Mouse (Mus musculus): ENCODE measurements around the gene Gm36864. TPM values are rescaled to one million over a fixed set of nuclear protein-coding genes. Genes with fewer than 3 reads are reported as not detected.
"Not testable (repeated sequence)": the region's sequence is repeated elsewhere in the genome, so short reads cannot be mapped to it uniquely, and the experiment has no call there.

Gm36864 gene
- not detected in 2 replicates for polyA plus RNA-seq (2011; ENCODE audit: insufficient read length, low read depth, missing spikeins)

DNA sequence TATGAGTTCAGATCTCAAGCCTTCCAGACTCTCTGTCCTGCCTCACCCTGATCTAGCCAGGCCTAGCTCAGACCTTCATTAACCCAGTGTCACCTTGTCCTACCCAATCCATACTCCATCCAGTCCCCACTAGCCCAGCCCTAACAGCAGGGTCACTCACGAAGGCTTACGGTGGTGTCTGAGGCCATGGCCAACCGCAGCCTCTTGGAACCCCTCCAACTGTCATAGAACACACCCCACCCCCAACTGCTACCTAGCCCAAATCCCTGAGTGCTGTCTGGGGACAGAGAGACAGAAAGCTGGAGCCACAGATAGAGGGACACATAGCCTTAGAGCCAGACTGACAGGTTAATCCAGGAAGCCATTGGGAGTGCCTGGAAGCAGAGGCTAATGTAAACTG lies at the start of gene Gm36864:
Gm36864 (plus strand) TSS at position 269 of the 400 bp plus-strand sequence.
- no peak for TF ChIP-seq POLR2A (IDR thresholded peaks at IDR 0.05; ENCODE audit: low read depth, low read length)
- no peak for TF ChIP-seq CTCF (IDR thresholded peaks at IDR 0.05; ENCODE audit: borderline replicate concordance, insufficient read depth, low read length)
- Histone ChIP-seq H3K27ac (ENCODE audit: insufficient read depth, low read length) (no peak within 1 kb of the TSS), H3K4me3 (ENCODE audit: insufficient read depth, low read length) (no peak within 1 kb of the TSS), H3K4me1 (ENCODE audit: control insufficient read depth, insufficient read depth, low read length) (no peaks in the 10 kb centered on the region)

DNA sequence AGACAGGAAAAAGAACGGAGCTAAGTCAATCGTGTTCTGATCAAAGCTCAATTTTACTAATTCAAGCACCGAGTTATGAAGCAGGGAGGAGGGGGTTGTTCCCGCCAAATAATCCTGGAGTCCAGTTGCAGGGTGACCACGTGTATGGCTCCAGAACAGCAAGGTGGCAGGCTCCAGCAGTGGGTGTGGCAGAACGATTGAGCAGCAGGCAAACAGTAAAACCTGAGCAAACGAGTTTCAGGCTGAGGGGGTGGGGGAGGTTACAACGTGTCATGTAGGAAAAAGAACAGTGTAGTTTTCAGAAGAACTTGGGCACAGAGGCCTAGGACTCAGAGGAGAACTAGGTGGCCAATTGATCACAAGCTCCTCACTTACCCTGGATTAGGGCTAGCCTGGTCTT lies 49.5 kb upstream of the Gm36864 start:
- H3K27ac ChIP-seq (ENCODE audit: insufficient read depth, low read length); H3K4me3 ChIP-seq (ENCODE audit: insufficient read depth, low read length); H3K4me1 ChIP-seq (ENCODE audit: control insufficient read depth, insufficient read depth, low read length): not testable (repeated sequence)

DNA sequence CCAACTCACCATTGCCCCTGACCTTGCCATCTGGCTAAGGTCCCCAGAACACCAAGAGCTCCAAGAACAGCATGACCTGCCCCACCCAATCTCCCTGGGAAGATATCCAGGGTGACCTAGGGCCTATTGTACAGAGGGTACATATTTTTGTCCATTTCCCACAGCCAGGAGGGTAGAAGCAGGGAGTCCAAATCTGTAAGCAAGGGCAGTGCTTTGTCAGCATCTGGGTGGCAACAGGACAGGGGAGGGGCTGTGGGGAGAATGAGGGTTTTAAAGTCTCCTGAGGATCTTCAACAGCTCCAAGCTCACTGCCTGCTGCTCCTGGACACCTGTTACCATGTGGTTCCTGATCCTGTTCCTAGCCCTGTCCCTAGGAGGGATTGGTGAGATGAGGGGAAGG lies 48.0 kb upstream of the Gm36864 start, which contains the start of gene Klk1b24:
Klk1b24 (plus strand) TSS at position 301 of the 400 bp plus-strand sequence.
- not testable (repeated sequence) for H3K4me3 ChIP-seq (ENCODE audit: insufficient read depth, low read length); H3K27ac ChIP-seq (ENCODE audit: insufficient read depth, low read length); H3K4me1 ChIP-seq (ENCODE audit: control insufficient read depth, insufficient read depth, low read length)

DNA sequence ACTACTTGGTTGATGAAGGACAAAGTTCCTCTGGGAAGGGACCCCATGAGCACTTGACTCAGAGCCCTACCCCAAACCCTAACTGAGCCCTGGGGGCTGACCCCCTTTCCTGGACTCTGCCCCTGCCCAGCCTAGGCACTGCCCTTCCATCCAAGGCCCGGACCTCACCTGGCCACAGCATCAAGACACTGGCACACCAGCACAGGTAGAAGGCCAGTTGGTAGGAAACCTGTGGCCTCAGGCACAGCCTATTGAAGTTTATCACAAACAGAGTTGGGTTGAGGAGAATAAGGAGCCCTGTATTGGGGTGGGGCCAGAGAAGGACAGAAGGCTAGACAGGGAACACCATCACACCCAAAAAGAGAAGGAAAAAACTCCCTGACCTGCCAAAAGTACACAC lies 42.5 kb upstream of the Gm36864 start:
- H3K4me1 ChIP-seq (ENCODE audit: control insufficient read depth, insufficient read depth, low read length); H3K27ac ChIP-seq (ENCODE audit: insufficient read depth, low read length); H3K4me3 ChIP-seq (ENCODE audit: insufficient read depth, low read length): not testable (repeated sequence)

DNA sequence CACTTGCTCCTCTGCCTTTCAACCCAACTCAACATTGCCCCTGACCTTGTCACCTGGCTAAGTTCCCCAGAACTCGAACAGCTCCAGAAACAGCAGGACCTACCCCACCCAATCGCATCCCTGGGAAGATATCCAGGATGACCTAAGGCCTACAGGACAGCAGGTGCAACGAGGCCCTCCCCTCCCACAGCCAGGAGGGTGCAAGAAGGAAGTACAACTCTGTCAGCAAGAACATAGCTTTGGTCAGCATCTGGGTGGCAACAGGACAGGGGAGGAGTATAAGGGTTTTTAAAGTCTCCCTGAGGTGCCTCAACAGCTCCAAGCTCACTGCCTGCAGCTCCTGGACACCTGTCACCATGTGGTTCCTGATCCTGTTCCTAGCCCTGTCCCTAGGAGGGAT lies 38.1 kb upstream of the Gm36864 start, which contains the start of gene Klk1b3:
Klk1b3 (plus strand) TSS at position 301 of the 400 bp plus-strand sequence.
- H3K4me1 ChIP-seq (ENCODE audit: control insufficient read depth, insufficient read depth, low read length) = no peaks in the 10 kb centered on the region
- no peak within 1 kb of the TSS for H3K27ac ChIP-seq (ENCODE audit: insufficient read depth, low read length)
- TF ChIP-seq CTCF (IDR thresholded peaks at IDR 0.05; ENCODE audit: borderline replicate concordance, insufficient read depth, low read length) (no peak), POLR2A (IDR thresholded peaks at IDR 0.05; ENCODE audit: low read depth, low read length) (no peak)
- no peak within 1 kb of the TSS for H3K4me3 ChIP-seq (ENCODE audit: insufficient read depth, low read length)

DNA sequence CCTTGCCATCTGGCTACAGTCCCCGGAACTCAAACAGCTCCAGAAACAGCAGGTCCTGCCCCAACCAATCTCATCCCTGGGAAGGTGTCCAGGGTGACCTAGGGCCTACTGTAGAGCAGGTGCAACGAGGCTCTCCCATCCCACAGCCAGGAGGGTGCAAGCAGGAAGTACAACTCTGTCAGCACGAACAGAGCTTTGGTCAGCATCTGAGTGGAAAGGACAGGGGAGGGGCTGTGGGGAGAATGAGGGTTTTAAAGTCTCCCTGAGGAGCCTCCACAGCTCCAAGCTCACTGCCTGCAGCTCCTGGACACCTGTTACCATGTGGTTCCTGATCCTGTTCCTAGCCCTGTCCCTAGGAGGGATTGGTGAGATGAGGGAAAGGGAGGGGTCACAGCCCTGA lies 28.8 kb upstream of the Gm36864 start, which contains the start of gene Klk1b4:
Klk1b4 (plus strand) TSS at position 301 of the 400 bp plus-strand sequence.
- H3K4me3 ChIP-seq (ENCODE audit: insufficient read depth, low read length); H3K27ac ChIP-seq (ENCODE audit: insufficient read depth, low read length); H3K4me1 ChIP-seq (ENCODE audit: control insufficient read depth, insufficient read depth, low read length): not testable (repeated sequence)

DNA sequence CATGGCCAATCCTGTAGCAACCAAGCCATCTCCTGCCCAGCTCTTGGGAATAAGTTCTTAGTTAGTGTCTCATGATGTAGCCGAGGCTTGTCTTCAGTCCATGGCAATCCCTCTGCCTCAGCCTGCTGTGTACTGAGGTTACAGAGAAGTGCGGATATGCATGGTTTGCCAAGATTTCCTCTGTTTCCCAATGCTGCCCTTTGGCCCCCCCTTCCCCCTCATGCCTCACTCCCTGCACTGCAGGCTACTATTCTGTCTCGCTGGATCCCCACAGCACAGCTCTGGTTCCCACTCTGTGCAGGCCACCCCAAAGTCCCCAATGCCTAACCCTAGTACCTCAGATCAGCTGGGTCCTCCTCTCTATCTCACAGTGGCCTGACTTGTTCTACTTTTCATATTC lies 27.7 kb upstream of the Gm36864 start:
- Histone ChIP-seq H3K4me1 (ENCODE audit: control insufficient read depth, insufficient read depth, low read length) (no peaks in the 10 kb centered on the region), H3K27ac (ENCODE audit: insufficient read depth, low read length) (no peak overlapping the region), H3K4me3 (ENCODE audit: insufficient read depth, low read length) (no peak overlapping the region)
- no peak for TF ChIP-seq POLR2A (IDR thresholded peaks at IDR 0.05; ENCODE audit: low read depth, low read length)
- no peak for TF ChIP-seq CTCF (IDR thresholded peaks at IDR 0.05; ENCODE audit: borderline replicate concordance, insufficient read depth, low read length)

DNA sequence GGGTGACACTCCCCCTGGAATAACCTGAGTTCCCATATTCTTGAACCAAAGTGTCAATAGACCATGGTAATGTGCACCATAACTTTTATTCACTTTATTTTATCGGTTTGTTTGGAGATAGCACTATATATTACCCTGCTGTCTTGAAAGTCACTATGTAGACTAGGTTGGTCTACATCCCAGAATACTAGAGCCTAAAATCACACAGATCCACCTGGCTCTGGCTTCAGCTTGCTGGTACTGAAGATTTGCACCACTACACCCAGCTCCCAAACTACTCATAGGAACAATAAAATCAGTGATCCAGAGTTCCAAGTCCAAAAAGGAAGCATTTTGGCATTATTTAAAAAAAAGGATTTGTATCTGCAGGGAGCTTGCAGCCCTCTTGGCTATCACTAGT lies 20.3 kb upstream of the Gm36864 start, which contains the start of gene Klk1b5:
Klk1b5 (plus strand) TSS at position 301 of the 400 bp plus-strand sequence.
- TF ChIP-seq POLR2A (IDR thresholded peaks at IDR 0.05; ENCODE audit: low read depth, low read length) (no peak), CTCF (IDR thresholded peaks at IDR 0.05; ENCODE audit: borderline replicate concordance, insufficient read depth, low read length) (no peak)
- H3K4me1 ChIP-seq (ENCODE audit: control insufficient read depth, insufficient read depth, low read length) = no peaks in the 10 kb centered on the region
- no peak within 1 kb of the TSS for H3K4me3 ChIP-seq (ENCODE audit: insufficient read depth, low read length)
- H3K27ac ChIP-seq (ENCODE audit: insufficient read depth, low read length) = no peak within 1 kb of the TSS

DNA sequence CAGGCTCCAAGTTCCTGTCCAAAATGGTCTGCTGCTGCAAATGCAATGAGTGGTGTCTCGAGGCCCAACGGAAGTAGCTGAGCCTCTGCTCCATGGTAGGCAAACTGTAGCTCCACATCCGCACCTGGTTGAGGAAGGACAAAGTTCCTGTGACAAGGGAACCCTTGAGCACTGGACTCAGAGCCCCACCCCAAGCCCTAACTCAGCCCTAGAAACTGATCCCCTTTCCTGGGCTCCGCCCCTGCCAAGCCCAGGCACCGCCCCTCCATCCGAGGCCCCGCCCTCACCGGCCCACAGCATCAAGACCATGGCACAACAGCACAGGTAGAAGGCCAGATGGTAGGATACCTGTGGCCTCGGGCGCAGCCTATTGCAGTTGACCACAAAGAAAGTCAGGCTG lies 14.4 kb upstream of the Gm36864 start:
- H3K27ac ChIP-seq (ENCODE audit: insufficient read depth, low read length); H3K4me1 ChIP-seq (ENCODE audit: control insufficient read depth, insufficient read depth, low read length); H3K4me3 ChIP-seq (ENCODE audit: insufficient read depth, low read length): not testable (repeated sequence)

DNA sequence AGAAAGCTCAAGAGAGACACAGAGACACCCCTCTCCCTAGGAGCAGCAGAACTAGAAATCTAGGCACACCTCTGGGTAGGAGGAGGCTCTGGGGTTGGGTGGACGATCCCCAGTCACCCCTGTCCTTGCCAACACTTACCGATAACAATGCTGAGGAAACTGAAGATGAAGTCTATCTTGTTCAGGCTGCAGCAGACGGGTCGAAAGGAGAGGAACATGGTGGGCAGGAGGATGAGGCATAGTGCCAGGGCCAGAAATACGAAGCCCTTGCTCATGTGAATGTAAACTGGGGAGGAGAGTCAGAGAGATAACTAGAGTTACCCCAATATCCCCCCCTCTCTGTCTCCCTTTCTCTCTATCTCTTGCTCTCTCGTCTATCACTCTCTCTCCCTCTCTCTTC lies 13.6 kb upstream of the Gm36864 start:
- not testable (repeated sequence) for H3K27ac ChIP-seq (ENCODE audit: insufficient read depth, low read length); H3K4me1 ChIP-seq (ENCODE audit: control insufficient read depth, insufficient read depth, low read length); H3K4me3 ChIP-seq (ENCODE audit: insufficient read depth, low read length)

DNA sequence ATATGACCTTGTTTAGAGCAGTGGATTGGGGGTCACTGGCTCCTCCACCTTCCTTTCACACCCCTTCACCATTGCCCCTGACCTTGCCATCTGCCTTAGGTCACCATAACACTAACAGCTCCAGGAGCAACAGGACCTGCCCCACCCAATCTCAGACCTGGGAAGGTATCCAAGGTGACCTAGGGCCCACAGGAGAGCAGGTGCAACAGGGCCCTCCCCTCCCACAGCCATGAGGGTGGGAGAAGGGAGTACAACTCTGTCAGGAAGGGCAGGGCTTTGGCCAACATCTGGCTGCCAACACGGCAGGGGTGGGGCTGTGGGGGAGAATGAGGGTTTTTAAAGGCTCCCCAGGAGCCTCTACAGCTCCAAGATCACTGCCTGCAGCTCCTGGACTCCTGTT lies 10.9 kb upstream of the Gm36864 start, which contains the start of gene Klk1:
Klk1 (plus strand) TSS at position 285 of the 400 bp plus-strand sequence.
- TF ChIP-seq POLR2A (IDR thresholded peaks at IDR 0.05; ENCODE audit: low read depth, low read length) (no peak), CTCF (IDR thresholded peaks at IDR 0.05; ENCODE audit: borderline replicate concordance, insufficient read depth, low read length) (no peak)
- H3K4me1 ChIP-seq (ENCODE audit: control insufficient read depth, insufficient read depth, low read length) = no peaks in the 10 kb centered on the region
- no peak within 1 kb of the TSS for H3K27ac ChIP-seq (ENCODE audit: insufficient read depth, low read length)
- H3K4me3 ChIP-seq (ENCODE audit: insufficient read depth, low read length) = no peak within 1 kb of the TSS
